Mouse (Mus musculus) lung, adult 2 months (tissue): ENCODE data around the gene Ager. TPM values are rescaled to one million over a fixed set of nuclear protein-coding genes. Genes with fewer than 3 reads are reported as not detected.

Experiments used
- DNase-seq: peaks from one replicate; pipeline ENCODE4 v3.0.0; 2022
- H3K4me1 ChIP-seq: fragments of 200-500 bp; 2 replicates; pipeline ENCODE4 v1.6.1; 2011; ENCODE audit warnings: low read length; ENCODE audit not compliant: control insufficient read depth, insufficient read depth
- H3K4me3 ChIP-seq: fragments of 200-500 bp; replicated peaks from 2 replicates; pipeline ENCODE3; 2011; ENCODE audit warnings: low read depth, mild to moderate bottlenecking, control low read depth, low read length; ENCODE audit errors: extremely low read depth
- CTCF ChIP-seq: fragments of 200-500 bp; IDR thresholded peaks from 2 replicates; pipeline ENCODE4 v1.5.1; 2011; ENCODE audit warnings: mild to moderate bottlenecking, low read length, control low read depth; ENCODE audit not compliant: insufficient read depth
- POLR2A ChIP-seq: fragments of 200-500 bp; IDR thresholded peaks from 2 replicates; pipeline ENCODE4 v1.6.1; 2011; ENCODE audit warnings: low read depth, mild to moderate bottlenecking, control low read depth, low read length, borderline replicate concordance; ENCODE audit errors: extremely low read depth
- WGBS: fragments of 180-500 bp; shearing (Covaris S2); methylation state at CpG from one replicate; pipeline ENCODE4 v1.1.7; 2018; 5-methylcytosine and 5-hydroxymethylcytosine counted together
- polyA plus RNA-seq: library from polyadenylated mRNA; depleted of rRNA; stranded (reverse); fragments of >200 nt; gene quantifications from 2 replicates; pipeline ENCODE4 v1.2.3, GENCODE M21; 2012; rRNA removed

Ager gene
- polyA plus RNA-seq, result 1,792 and 1,921 TPM in 2 replicates

GRCm38 (mm10) chr17:34597566-34598095 is at the start of gene Ager:
Gene Ager (plus strand): TSS chr17:34597862.
- no peaks in the 10 kb centered on the region; the same call in 1 of the 2 replicates for H3K4me1 ChIP-seq
- DNase-seq, result peak; percentile 74
- peak within 1 kb of the TSS; percentile 31 for H3K4me3 ChIP-seq
- TF ChIP-seq CTCF, result no peak
- peak; percentile 86; the same call in 1 of the 2 replicates for TF ChIP-seq POLR2A
- WGBS, result 19% methylated on average over 6 of the region's 6 CpGs

- no peak for DNase-seq
- WGBS, result 83% methylated on average over 3 of the region's 3 CpGs
- TF ChIP-seq CTCF, result no peak
- no peak for TF ChIP-seq POLR2A
- Histone ChIP-seq H3K4me3 (no peak overlapping the region), H3K4me1 (no peaks in the 10 kb centered on the region)
These were observed 48.5 kb upstream of the Ager start for GRCm38 (mm10) chr17:34549156-34549555.

GRCm38 (mm10) chr17:34549843-34550242 is 47.8 kb upstream of the Ager start:
- DNase-seq, result no peak
- 61% methylated on average over 2 of the region's 2 CpGs for WGBS
- TF ChIP-seq CTCF (no peak), POLR2A (no peak)
- no peaks in the 10 kb centered on the region for H3K4me1 ChIP-seq
- H3K4me3 ChIP-seq, result no peak overlapping the region

GRCm38 (mm10) chr17:34555483-34555882 is 42.2 kb upstream of the Ager start:
- Histone ChIP-seq H3K4me1 (peaks cover 3% of the 10 kb centered on the region; the same call in 1 of the 2 replicates), H3K4me3 (no peak overlapping the region)
- DNase-seq, result peak; percentile 81
- TF ChIP-seq CTCF (peak; percentile 95), POLR2A (no peak)
- WGBS, result 18% methylated on average over 5 of the region's 5 CpGs

GRCm38 (mm10) chr17:34556406-34556805 is 41.3 kb upstream of the Ager start:
- Histone ChIP-seq H3K4me1 (peaks cover 6% of the 10 kb centered on the region), H3K4me3 (no peak overlapping the region)
- TF ChIP-seq POLR2A (no peak), CTCF (no peak)
- 76% methylated on average over 8 of the region's 8 CpGs for WGBS
- no peak for DNase-seq

GRCm38 (mm10) chr17:34557411-34557810 is 40.3 kb upstream of the Ager start:
- no peak for DNase-seq
- TF ChIP-seq CTCF (no peak), POLR2A (no peak)
- 78% methylated on average over 11 of the region's 11 CpGs for WGBS
- H3K4me3 ChIP-seq, result no peak overlapping the region
- H3K4me1 ChIP-seq, result peaks cover 9% of the 10 kb centered on the region

GRCm38 (mm10) chr17:34559116-34559515 is 38.5 kb upstream of the Ager start:
- 48% methylated on average over 7 of the region's 7 CpGs for WGBS
- no peak for DNase-seq
- no peak overlapping the region for H3K4me3 ChIP-seq
- TF ChIP-seq POLR2A (no peak), CTCF (no peak)
- peaks cover 12% of the 10 kb centered on the region for H3K4me1 ChIP-seq

GRCm38 (mm10) chr17:34559895-34560294 is 37.8 kb upstream of the Ager start:
- 40% methylated on average over 15 of the region's 15 CpGs for WGBS
- no peak overlapping the region for H3K4me3 ChIP-seq
- no peak for TF ChIP-seq POLR2A
- no peak; the same call in 1 of the 2 replicates for TF ChIP-seq CTCF
- H3K4me1 ChIP-seq, result peaks cover 12% of the 10 kb centered on the region
- DNase-seq, result no peak

- Histone ChIP-seq H3K4me3 (no peak overlapping the region), H3K4me1 (peaks cover 12% of the 10 kb centered on the region)
- 85% methylated on average over 6 of the region's 6 CpGs for WGBS
- no peak for DNase-seq
- TF ChIP-seq CTCF (no peak), POLR2A (no peak)
These were observed 37.2 kb upstream of the Ager start for GRCm38 (mm10) chr17:34560438-34560837.

- TF ChIP-seq CTCF (no peak), POLR2A (no peak)
These were observed 36.5 kb upstream of the Ager start for GRCm38 (mm10) chr17:34561200-34561599.

GRCm38 (mm10) chr17:34562595-34562994 is 35.1 kb upstream of the Ager start:
- TF ChIP-seq CTCF (no peak), POLR2A (no peak)
- no peak for DNase-seq
- peaks cover 15% of the 10 kb centered on the region for H3K4me1 ChIP-seq
- 53% methylated on average over 3 of the region's 3 CpGs for WGBS
- H3K4me3 ChIP-seq, result no peak overlapping the region

More at GRCm38 (mm10) chr17:34561200-34561599, 36.5 kb upstream of the Ager start:
- no peak for DNase-seq
- Histone ChIP-seq H3K4me1 (peaks cover 15% of the 10 kb centered on the region), H3K4me3 (peak overlapping the region; percentile 14)
- 36% methylated on average over 8 of the region's 8 CpGs for WGBS
